Mouse (Mus musculus) bone marrow, adult 2 months (tissue): Measurements from ENCODE around the gene Cbx3. TPM values are rescaled to one million over a fixed set of nuclear protein-coding genes. Genes with fewer than 3 reads are reported as not detected.

Source experiments
- H3K27ac ChIP-seq: fragments of 200-500 bp; 2 replicates; pipeline ENCODE4 v1.5.1; 2012; ENCODE audit warnings: low read depth, mild to moderate bottlenecking, control low read depth, inconsistent platforms, low read length; ENCODE audit not compliant: control insufficient read depth, poor library complexity, insufficient read depth
- H3K4me1 ChIP-seq: fragments of 200-500 bp; 2 replicates; pipeline ENCODE4 v1.6.1; 2011; ENCODE audit warnings: low read length; ENCODE audit not compliant: control insufficient read depth, insufficient read depth
- H3K4me3 ChIP-seq: fragments of 200-500 bp; replicated peaks from 2 replicates; pipeline ENCODE3; 2011; ENCODE audit warnings: mild to moderate bottlenecking, low read depth, low read length, control low read depth; ENCODE audit not compliant: control insufficient read depth
- CTCF ChIP-seq: fragments of 200-500 bp; IDR thresholded peaks from 2 replicates; pipeline ENCODE4 v1.5.1; 2011; ENCODE audit warnings: low read length, control low read depth; ENCODE audit not compliant: control insufficient read depth, insufficient read depth
- POLR2A ChIP-seq: fragments of 200-500 bp; IDR thresholded peaks from 2 replicates; pipeline ENCODE4 v1.6.1; 2011; ENCODE audit warnings: low read depth, mild to moderate bottlenecking, control low read depth, low read length, borderline replicate concordance; ENCODE audit not compliant: control insufficient read depth
- WGBS: fragments of 180-500 bp; shearing (Covaris S2); methylation state at CpG from one replicate; pipeline ENCODE4 v1.1.7; 2018; 5-methylcytosine and 5-hydroxymethylcytosine counted together
- polyA plus RNA-seq: library from polyadenylated mRNA; stranded (reverse); fragments of >200 nt; gene quantifications from 2 replicates; pipeline ENCODE4 v1.2.4, GENCODE M21; 2011; ENCODE audit warnings: low replicate concordance; ENCODE audit not compliant: missing spikeins, insufficient read depth, insufficient read length

Cbx3 gene
- polyA plus RNA-seq, 1 experiment, result 96.2 TPM

- H3K27ac ChIP-seq, result no peak overlapping the region
- TF ChIP-seq CTCF (no peak), POLR2A (no peak)
- 74% methylated on average over 9 of the region's 9 CpGs for WGBS
- H3K4me3 ChIP-seq, result no peak overlapping the region
- no peaks in the 10 kb centered on the region; the same call in none of the 2 replicates for H3K4me1 ChIP-seq
These were observed 27.8 kb upstream of the Cbx3 start for GRCm38 (mm10) chr6:51442191-51442835.

DNA sequence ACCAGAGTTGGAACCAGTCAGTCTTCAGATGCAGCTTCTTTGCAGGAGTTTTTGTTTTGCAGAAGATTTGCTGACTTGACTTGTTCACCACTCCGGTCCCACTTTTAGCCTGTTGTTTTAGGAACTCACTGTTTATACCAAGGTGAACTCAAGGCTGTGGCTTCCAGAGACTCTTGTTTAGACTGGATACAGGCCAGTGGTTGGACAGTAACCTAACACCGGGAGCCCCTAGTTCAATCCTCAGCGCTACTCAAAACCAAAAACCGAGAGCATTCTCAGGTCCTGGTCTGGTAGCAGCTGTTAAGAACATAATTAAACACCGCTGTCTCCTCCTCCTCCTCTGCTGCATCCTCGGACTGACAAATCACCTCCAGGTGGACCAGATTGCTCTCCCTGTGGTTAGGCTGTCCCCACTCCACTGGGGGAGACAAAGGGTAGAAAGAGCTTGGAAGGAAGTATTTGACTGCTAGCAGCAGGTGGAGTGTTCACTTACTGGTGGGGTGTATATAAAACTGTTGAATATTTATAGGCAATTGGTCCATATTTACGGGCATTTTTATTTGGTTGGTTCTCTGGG is 17.1 kb upstream of the Cbx3 start:
- H3K4me3 ChIP-seq, result no peak overlapping the region
- H3K27ac ChIP-seq, result no peak overlapping the region
- H3K4me1 ChIP-seq, result no peaks in the 10 kb centered on the region
- WGBS, result 79% methylated on average over 7 of the region's 7 CpGs
- TF ChIP-seq CTCF (no peak), POLR2A (no peak)

GRCm38 (mm10) chr6:51454949-51455348 is 15.2 kb upstream of the Cbx3 start:
- Histone ChIP-seq H3K27ac (no peak overlapping the region), H3K4me1 (no peaks in the 10 kb centered on the region), H3K4me3 (no peak overlapping the region)
- TF ChIP-seq POLR2A (no peak), CTCF (no peak)
- 32% methylated on average over 3 of the region's 3 CpGs for WGBS

DNA sequence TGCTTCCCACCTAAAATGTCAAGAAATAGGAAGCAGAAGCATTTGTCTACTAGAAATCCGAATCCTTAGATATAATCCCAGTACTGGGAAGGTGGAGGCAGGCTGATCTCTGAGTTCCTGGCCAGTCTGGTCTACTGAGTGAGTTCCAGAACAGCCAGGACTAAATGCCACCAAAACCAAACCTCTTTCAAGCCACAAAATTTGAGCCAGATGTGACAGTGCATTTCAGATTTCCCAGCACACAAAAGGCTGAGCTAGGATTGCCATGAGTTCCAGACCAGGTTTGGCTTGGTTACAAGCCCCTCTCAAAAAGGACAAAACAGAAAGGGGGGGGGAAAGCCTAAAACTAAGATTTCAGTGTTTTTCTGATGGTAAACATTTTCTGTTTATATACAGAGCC is 14.0 kb upstream of the Cbx3 start:
- no peak for TF ChIP-seq POLR2A
- no peak for TF ChIP-seq CTCF
- WGBS, result 67% methylated on average over 1 of the region's 1 CpGs
- no peak overlapping the region for H3K4me3 ChIP-seq
- no peaks in the 10 kb centered on the region for H3K4me1 ChIP-seq
- no peak overlapping the region for H3K27ac ChIP-seq

GRCm38 (mm10) chr6:51457283-51457682 is 12.9 kb upstream of the Cbx3 start:
- Histone ChIP-seq H3K4me1 (no peaks in the 10 kb centered on the region), H3K4me3 (no peak overlapping the region), H3K27ac (no peak overlapping the region)
- WGBS, result 67% methylated on average over 3 of the region's 3 CpGs
- no peak for TF ChIP-seq CTCF
- TF ChIP-seq POLR2A, result no peak

GRCm38 (mm10) chr6:51457770-51458387 is 12.3 kb upstream of the Cbx3 start:
- WGBS, result 79% methylated on average over 8 of the region's 8 CpGs
- Histone ChIP-seq H3K4me1 (no peaks in the 10 kb centered on the region), H3K27ac (no peak overlapping the region), H3K4me3 (no peak overlapping the region)
- no peak for TF ChIP-seq CTCF

GRCm38 (mm10) chr6:51458925-51459312 is 11.2 kb upstream of the Cbx3 start:
- no peaks in the 10 kb centered on the region for H3K4me1 ChIP-seq
- no peak overlapping the region for H3K4me3 ChIP-seq
- 64% methylated on average over 2 of the region's 2 CpGs for WGBS
- H3K27ac ChIP-seq, result no peak overlapping the region
- TF ChIP-seq CTCF, result no peak
- TF ChIP-seq POLR2A, result no peak

DNA sequence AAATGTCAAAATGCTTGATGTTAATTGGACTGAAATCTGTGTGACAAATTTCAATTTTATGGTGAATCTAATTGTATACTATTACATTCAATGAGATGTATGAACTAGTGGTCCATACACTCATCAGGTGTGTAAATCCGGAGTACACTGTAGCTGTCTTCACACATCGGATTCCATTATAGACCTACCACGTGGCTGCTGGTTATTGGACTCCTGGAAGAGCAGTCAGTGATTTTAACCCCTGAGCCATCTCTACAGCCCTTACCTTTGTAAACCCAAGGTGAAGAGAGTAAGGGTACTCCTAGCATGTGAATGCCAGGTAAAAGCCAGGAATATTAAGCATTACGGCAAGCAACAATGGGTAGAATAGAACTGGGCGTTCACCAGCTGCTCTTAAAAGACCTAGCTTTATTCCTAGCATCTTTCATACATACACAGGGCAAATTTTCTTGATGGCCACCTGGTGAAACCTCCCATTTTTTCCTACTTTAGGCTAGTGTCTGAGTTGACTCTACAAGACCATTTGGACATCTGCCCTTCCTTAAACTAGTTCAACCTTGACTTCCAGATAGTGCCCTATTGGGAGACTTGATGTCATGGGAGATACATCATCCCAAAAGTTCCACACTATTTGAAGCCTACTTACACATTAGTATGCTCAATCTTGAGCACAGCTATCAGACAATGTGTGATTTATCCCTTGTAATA is 10.7 kb upstream of the Cbx3 start:
- Histone ChIP-seq H3K27ac (no peak overlapping the region), H3K4me3 (no peak overlapping the region), H3K4me1 (no peaks in the 10 kb centered on the region)
- TF ChIP-seq CTCF (no peak), POLR2A (no peak)
- 91% methylated on average over 5 of the region's 5 CpGs for WGBS

GRCm38 (mm10) chr6:51460021-51460360 is 10.2 kb upstream of the Cbx3 start:
- WGBS, result 85% methylated on average over 4 of the region's 4 CpGs

More at GRCm38 (mm10) chr6:51460021-51460360, 10.2 kb upstream of the Cbx3 start:
- no peak for TF ChIP-seq POLR2A
- TF ChIP-seq CTCF, result no peak
- H3K4me3 ChIP-seq, result no peak overlapping the region
- H3K27ac ChIP-seq, result no peak overlapping the region
- no peaks in the 10 kb centered on the region for H3K4me1 ChIP-seq
